Mouse (Mus musculus): ENCODE results near the gene Lsm10. TPM values are rescaled to one million over a fixed set of nuclear protein-coding genes. Genes with fewer than 3 reads are reported as not detected.

Gene Lsm10
- polyA plus RNA-seq (2015; fragmentation: Nextera tagmentation; extraction: Ambion mirVana): 42.2 and 43.2 TPM in 2 replicates

DNA sequence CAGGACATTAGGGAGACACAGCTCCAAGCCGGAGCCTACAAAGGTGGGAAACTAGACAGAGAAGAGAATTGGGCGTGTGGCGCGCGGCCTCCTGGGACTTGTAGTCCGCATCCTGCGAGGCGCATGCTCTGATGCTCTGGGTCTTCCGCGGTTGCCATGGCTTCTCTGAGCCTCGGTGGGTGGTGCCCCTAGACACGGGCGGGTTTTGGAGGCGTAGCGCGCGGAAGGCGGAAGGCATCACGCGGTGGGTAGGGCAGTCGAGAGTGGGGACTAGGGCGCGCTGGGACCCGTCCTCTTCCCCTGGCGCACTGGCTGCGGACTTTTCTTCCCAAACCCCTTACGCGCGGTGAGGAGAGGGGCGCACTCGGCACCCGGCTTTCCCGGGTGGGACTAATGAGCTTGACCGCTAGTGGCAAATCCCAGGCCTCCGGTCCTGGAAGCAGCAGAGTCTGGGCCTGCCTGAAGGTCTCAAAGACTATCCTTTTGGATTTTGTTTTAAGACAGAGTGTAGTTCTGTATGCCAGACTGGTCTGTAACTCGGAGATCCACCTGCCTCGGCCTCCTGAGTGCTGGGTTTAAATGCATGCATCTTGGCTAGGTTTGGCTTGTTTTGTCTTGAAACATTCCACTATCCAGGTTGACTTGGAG is at the start of gene Lsm10:
Gene Lsm10 (plus strand): TSS at position 160 of the 648 bp plus-strand sequence.
- peak within 1 kb of the TSS; percentile 70 for H3K4me2 ChIP-seq
- H3K4me3 ChIP-seq: peak within 1 kb of the TSS; percentile 71
- peak within 1 kb of the TSS; percentile 75 for H3K9ac ChIP-seq
- ATAC-seq (replicated peaks; ENCODE audit: insufficient number of reproducible peaks, insufficient read depth, low FRiP score, low read depth): peak; percentile 99
- 2% methylated on average over 37 of the region's 37 CpGs for WGBS
- 0 out of 2 replicates have a peak, but pooled peaks cover 3% of the 10 kb centered on the region for H3K36me3 ChIP-seq
- no peaks in the 10 kb centered on the region for H3K27me3 ChIP-seq
- H3K4me1 ChIP-seq (replicated peaks): peaks cover 39% of the 10 kb centered on the region
- H3K27ac ChIP-seq: peak within 1 kb of the TSS; percentile 82
- no peaks in the 10 kb centered on the region for H3K9me3 ChIP-seq (replicated peaks)

DNA sequence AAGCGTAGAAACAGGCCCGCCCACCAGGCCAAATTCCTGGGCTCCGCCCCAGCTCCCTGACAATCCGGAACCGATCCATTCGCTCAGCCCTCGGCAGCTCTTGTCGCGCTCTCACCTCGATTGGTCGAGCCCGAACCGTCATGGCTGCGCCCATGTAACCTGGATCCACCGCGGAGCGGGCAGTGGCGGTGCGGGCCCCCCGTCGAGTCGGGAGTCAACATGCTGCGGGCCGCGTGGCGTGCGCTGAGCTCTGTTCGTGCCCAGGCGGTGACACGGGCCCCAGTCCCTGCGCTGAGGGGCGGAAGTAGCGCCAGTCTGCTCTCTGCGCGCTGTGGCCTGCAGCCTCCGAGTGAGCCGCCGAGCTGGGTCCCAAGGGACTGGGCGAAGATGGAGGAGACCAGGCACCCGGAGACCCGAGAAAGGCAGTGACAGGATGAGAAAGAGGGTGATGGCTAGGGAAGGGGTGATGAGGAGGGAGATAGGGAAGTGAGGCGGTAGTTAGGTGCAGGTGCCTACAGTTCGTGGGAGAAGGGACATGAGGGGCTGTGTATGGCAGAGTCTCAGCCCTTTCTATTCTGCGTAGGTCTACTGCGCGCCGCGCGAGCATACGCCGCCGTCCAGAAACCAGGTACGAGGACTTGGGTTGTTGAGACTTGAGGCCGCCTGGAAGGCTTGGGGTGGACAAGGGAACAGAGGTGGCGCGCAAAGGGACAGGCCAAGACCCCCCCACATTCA is 49.4 kb upstream of the Lsm10 start, which contains the start of gene Mrps15:
Gene Mrps15 (plus strand): TSS at position 75 of the 735 bp plus-strand sequence.
- Histone ChIP-seq H3K4me3 (peak within 1 kb of the TSS; percentile 92), H3K27ac (peak within 1 kb of the TSS; percentile 87), H3K36me3 (peaks cover 13% of the 10 kb centered on the region; the same call in 1 of the 2 replicates), H3K9ac (peak within 1 kb of the TSS; percentile 91), H3K4me2 (peak within 1 kb of the TSS; percentile 94), H3K9me3 (replicated peaks) (no peaks in the 10 kb centered on the region), H3K4me1 (replicated peaks) (peaks cover 10% of the 10 kb centered on the region), H3K27me3 (no peaks in the 10 kb centered on the region)
- WGBS: under 1% methylated on average over 56 of the region's 56 CpGs
- ATAC-seq (replicated peaks; ENCODE audit: insufficient number of reproducible peaks, insufficient read depth, low FRiP score, low read depth): peak; percentile 87

DNA sequence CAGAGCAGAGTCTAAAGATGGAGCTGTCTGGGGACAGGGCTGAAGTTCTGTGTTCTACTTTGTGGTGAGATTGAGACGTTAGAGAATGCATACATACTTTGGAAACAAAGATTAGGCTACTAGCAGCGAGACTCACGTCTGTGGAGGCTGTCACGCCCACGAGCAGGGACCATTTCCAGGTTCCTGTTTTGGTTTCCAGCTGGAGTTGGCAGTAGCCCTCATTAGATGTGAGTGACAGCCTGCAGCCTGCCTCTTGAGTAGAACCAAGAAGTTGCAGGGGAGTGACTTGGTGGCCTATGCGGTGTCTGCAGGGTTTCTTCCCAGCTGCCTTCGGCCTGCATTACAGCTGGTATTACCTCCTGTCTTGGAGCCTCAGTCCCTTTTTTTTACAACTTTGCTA is 44.8 kb upstream of the Lsm10 start:
- no peak overlapping the region for H3K27ac ChIP-seq
- no peak overlapping the region for H3K9ac ChIP-seq
- no peak for ATAC-seq (replicated peaks; ENCODE audit: insufficient number of reproducible peaks, insufficient read depth, low FRiP score, low read depth)
- H3K4me3 ChIP-seq: no peak overlapping the region
- no peaks in the 10 kb centered on the region for H3K9me3 ChIP-seq (replicated peaks)
- H3K4me1 ChIP-seq (replicated peaks): peaks cover 10% of the 10 kb centered on the region
- WGBS: 76% methylated on average over 7 of the region's 7 CpGs
- H3K4me2 ChIP-seq: no peak overlapping the region
- H3K36me3 ChIP-seq: peaks cover 43% of the 10 kb centered on the region
- no peaks in the 10 kb centered on the region for H3K27me3 ChIP-seq

- H3K4me1 ChIP-seq (replicated peaks): peaks cover 13% of the 10 kb centered on the region
- peak overlapping the region; percentile 85 for H3K4me2 ChIP-seq
- H3K36me3 ChIP-seq: peaks cover 28% of the 10 kb centered on the region
- H3K9me3 ChIP-seq (replicated peaks): no peaks in the 10 kb centered on the region
- H3K9ac ChIP-seq: peak overlapping the region; percentile 56
- WGBS: 10% methylated on average over 19 of the region's 19 CpGs
- H3K27me3 ChIP-seq: no peaks in the 10 kb centered on the region
- ATAC-seq (replicated peaks; ENCODE audit: insufficient number of reproducible peaks, insufficient read depth, low FRiP score, low read depth): no peak; the same call in 1 of the 2 replicates
- peak overlapping the region; percentile 67 for H3K4me3 ChIP-seq
- 0 out of 2 replicates have a peak overlapping the region, but pooled peaks have one; percentile 18 for H3K27ac ChIP-seq
Observed at GRCm38 (mm10) chr4:126057207-126058133, 39.0 kb upstream of the Lsm10 start.

GRCm38 (mm10) chr4:126058134-126058996 is 38.1 kb upstream of the Lsm10 start, which contains the start of gene Oscp1:
TSS of gene Oscp1 (plus strand) at chr4:126058565.
- 0 out of 2 replicates have a peak within 1 kb of the TSS, but pooled peaks have one; percentile 18 for H3K27ac ChIP-seq
- no peaks in the 10 kb centered on the region for H3K27me3 ChIP-seq
- peak; percentile 94 for ATAC-seq (replicated peaks; ENCODE audit: insufficient number of reproducible peaks, insufficient read depth, low FRiP score, low read depth)
- H3K4me3 ChIP-seq: peak within 1 kb of the TSS; percentile 67
- H3K4me1 ChIP-seq (replicated peaks): peaks cover 13% of the 10 kb centered on the region
- peak within 1 kb of the TSS; percentile 56 for H3K9ac ChIP-seq
- H3K9me3 ChIP-seq (replicated peaks): no peaks in the 10 kb centered on the region
- H3K36me3 ChIP-seq: peaks cover 25% of the 10 kb centered on the region
- whole genome bisulfite sequencing: 1% methylated on average over 57 of the region's 57 CpGs
- H3K4me2 ChIP-seq: peak within 1 kb of the TSS; percentile 85

DNA sequence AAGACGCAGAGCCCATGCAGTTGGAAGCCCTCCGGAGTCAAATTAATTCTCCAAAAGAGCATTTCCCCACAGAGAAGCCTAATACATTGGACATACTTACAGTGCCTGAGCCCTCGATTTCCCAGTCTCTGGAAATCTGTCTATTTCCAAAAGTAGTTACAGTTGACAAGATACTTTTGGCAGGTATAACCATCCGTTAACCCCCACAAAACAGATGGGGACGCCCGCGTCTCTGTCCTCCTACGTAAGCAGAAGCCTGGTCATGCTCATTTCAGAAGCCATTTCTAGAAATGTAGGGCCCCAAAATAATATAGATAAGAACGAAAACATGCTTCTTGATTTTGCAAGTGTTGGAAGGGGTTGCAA is 37.4 kb upstream of the Lsm10 start:
- Histone ChIP-seq H3K4me2 (peak overlapping the region; percentile 85), H3K27ac (no peak overlapping the region), H3K4me1 (replicated peaks) (peaks cover 13% of the 10 kb centered on the region), H3K9me3 (replicated peaks) (no peaks in the 10 kb centered on the region), H3K36me3 (peaks cover 19% of the 10 kb centered on the region), H3K4me3 (peak overlapping the region; percentile 67), H3K27me3 (no peaks in the 10 kb centered on the region), H3K9ac (peak overlapping the region; percentile 56)
- WGBS: 35% methylated on average over 9 of the region's 9 CpGs
- no peak for ATAC-seq (replicated peaks; ENCODE audit: insufficient number of reproducible peaks, insufficient read depth, low FRiP score, low read depth)

DNA sequence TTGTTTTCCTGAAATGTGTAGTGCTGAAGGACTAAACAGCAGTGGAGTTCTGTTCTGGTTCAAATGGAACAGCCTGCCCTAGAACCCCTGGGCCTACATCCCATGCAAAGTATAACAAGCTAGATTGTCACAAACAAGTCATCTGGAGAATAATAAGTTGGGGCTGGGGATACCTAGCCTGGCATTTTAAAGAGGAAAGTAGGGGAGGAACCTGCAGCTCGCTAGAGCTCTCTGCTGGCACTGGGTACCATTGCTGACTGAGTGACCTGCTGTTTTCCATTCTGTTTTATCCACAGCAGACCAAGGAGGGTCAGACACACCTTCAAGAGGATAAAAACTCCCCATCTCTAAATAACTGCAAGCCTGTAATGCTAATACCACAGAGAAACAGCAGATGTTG is 33.6 kb upstream of the Lsm10 start:
- WGBS: 29% methylated on average over 1 of the region's 1 CpGs
- Histone ChIP-seq H3K4me2 (no peak overlapping the region), H3K4me1 (replicated peaks) (peaks cover 8% of the 10 kb centered on the region), H3K9me3 (replicated peaks) (no peaks in the 10 kb centered on the region), H3K4me3 (no peak overlapping the region), H3K9ac (no peak overlapping the region), H3K27me3 (no peaks in the 10 kb centered on the region), H3K36me3 (no peaks in the 10 kb centered on the region), H3K27ac (no peak overlapping the region)
- ATAC-seq (replicated peaks; ENCODE audit: insufficient number of reproducible peaks, insufficient read depth, low FRiP score, low read depth): no peak

- 81% methylated on average over 7 of the region's 7 CpGs for WGBS
- Histone ChIP-seq H3K9ac (no peak overlapping the region), H3K4me3 (no peak overlapping the region), H3K4me2 (no peak overlapping the region), H3K27me3 (no peaks in the 10 kb centered on the region), H3K27ac (no peak overlapping the region), H3K36me3 (no peaks in the 10 kb centered on the region), H3K4me1 (replicated peaks) (0 out of 2 replicates have a peak, but pooled peaks cover 3% of the 10 kb centered on the region), H3K9me3 (replicated peaks) (no peaks in the 10 kb centered on the region)
- no peak for ATAC-seq (replicated peaks; ENCODE audit: insufficient number of reproducible peaks, insufficient read depth, low FRiP score, low read depth)
Observed at GRCm38 (mm10) chr4:126065241-126065640, 31.2 kb upstream of the Lsm10 start.

- no peak overlapping the region for H3K27ac ChIP-seq
- no peaks in the 10 kb centered on the region for H3K36me3 ChIP-seq
- 0 out of 2 replicates have a peak, but pooled peaks cover 3% of the 10 kb centered on the region for H3K4me1 ChIP-seq (replicated peaks)
- H3K9me3 ChIP-seq (replicated peaks): no peaks in the 10 kb centered on the region
- no peaks in the 10 kb centered on the region for H3K27me3 ChIP-seq
- H3K9ac ChIP-seq: no peak overlapping the region
- H3K4me2 ChIP-seq: no peak overlapping the region
- no peak for ATAC-seq (replicated peaks; ENCODE audit: insufficient number of reproducible peaks, insufficient read depth, low FRiP score, low read depth)
- 51% methylated on average over 15 of the region's 15 CpGs for WGBS
- no peak overlapping the region for H3K4me3 ChIP-seq
Observed at GRCm38 (mm10) chr4:126067401-126068077, 28.9 kb upstream of the Lsm10 start.

DNA sequence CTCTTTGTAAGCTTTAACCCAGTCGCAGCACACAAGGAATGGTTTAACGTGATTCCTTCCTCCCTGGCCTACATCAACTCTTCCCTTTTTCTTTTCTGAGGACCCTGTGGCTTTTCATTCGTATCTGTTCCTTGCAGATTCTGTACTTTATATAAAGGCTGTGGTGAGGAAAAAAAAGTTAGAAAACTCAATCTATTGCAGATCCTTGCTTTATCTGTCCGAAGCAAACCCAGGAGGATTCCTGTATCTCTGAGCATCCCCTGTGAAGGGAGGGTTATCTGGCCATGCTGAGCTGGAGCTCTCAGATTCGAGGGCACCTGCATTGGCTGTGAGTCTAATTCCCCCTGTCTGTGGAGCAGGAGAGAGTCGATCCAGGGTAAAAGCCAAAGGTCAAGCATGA is 27.6 kb upstream of the Lsm10 start:
- H3K4me1 ChIP-seq (replicated peaks): 0 out of 2 replicates have a peak, but pooled peaks cover 3% of the 10 kb centered on the region
- H3K27me3 ChIP-seq: no peaks in the 10 kb centered on the region
- H3K4me3 ChIP-seq: no peak overlapping the region
- H3K27ac ChIP-seq: no peak overlapping the region
- H3K9ac ChIP-seq: no peak overlapping the region
- no peaks in the 10 kb centered on the region for H3K36me3 ChIP-seq
- ATAC-seq (replicated peaks; ENCODE audit: insufficient number of reproducible peaks, insufficient read depth, low FRiP score, low read depth): no peak
- H3K9me3 ChIP-seq (replicated peaks): no peaks in the 10 kb centered on the region
- WGBS: 78% methylated on average over 6 of the region's 6 CpGs
- no peak overlapping the region for H3K4me2 ChIP-seq
